Mouse (Mus musculus) liver, embryonic 11.5 days (tissue): ENCODE data around the gene Rb1. TPM values are rescaled to one million over a fixed set of nuclear protein-coding genes. Genes with fewer than 3 reads are reported as not detected.
A peak's percentile ranks its signal among the peaks of the same experiment; 100 is the strongest.

Experiments
- ATAC-seq: fragments of 200-750 bp; cut with Nextera tagmentation; replicated peaks from 2 replicates; pipeline ENCODE4 v1.8.0; 2017; ENCODE audit warnings: moderate number of reproducible peaks, mild to moderate bottlenecking, moderate TSS enrichment, moderate library complexity; ENCODE audit not compliant: low FRiP score
- DNase-seq: peaks from one replicate; pipeline ENCODE4 v3.0.0-alpha.2; 2017; ENCODE audit warnings: low spot score
- H3K27ac ChIP-seq: fragments of 300-500 bp; sonication (generic); 2 replicates; pipeline ENCODE4 v1.5.1; 2014; ENCODE audit warnings: mild to moderate bottlenecking, low read depth, low read length, control low read depth
- H3K27me3 ChIP-seq: fragments of 300-500 bp; sonication (generic); replicated peaks from 2 replicates; pipeline ENCODE4 v1.6.1; 2014; ENCODE audit warnings: low read length, mixed read lengths; ENCODE audit not compliant: control insufficient read depth, insufficient read depth
- H3K36me3 ChIP-seq: fragments of 300-500 bp; sonication (generic); 2 replicates; pipeline ENCODE4 v1.6.1; 2014; ENCODE audit warnings: mild to moderate bottlenecking, low read length, moderate library complexity, mixed read lengths; ENCODE audit not compliant: control insufficient read depth, insufficient read depth
- H3K4me1 ChIP-seq: fragments of 300-500 bp; sonication (generic); replicated peaks from 2 replicates; pipeline ENCODE4 v1.6.1; 2014; ENCODE audit warnings: low read length, mixed read lengths; ENCODE audit not compliant: control insufficient read depth, insufficient read depth
- H3K4me2 ChIP-seq: fragments of 300-500 bp; sonication (generic); 2 replicates; pipeline ENCODE4 v1.6.1; 2014; ENCODE audit warnings: mild to moderate bottlenecking, control low read depth, moderate library complexity
- H3K4me3 ChIP-seq: fragments of 300-500 bp; sonication (generic); 2 replicates; pipeline ENCODE4 v1.5.1; 2014; ENCODE audit warnings: low read depth, low read length, control low read depth
- H3K9ac ChIP-seq: fragments of 300-500 bp; sonication (generic); 2 replicates; pipeline ENCODE4 v1.6.1; 2014; ENCODE audit warnings: low read depth, low read length, control low read depth
- H3K9me3 ChIP-seq: fragments of 300-500 bp; sonication (generic); 2 replicates; pipeline ENCODE4 v1.6.1; 2016; ENCODE audit warnings: low read length, inconsistent platforms, mixed read lengths; ENCODE audit not compliant: control insufficient read depth
- WGBS: fragments of 180-500 bp; shearing (Covaris S2); extraction: QIAGEN DNeasy Blood & Tissue Kit; methylation state at CpG from one replicate; pipeline ENCODE4 v1.1.7; 2014; 5-methylcytosine and 5-hydroxymethylcytosine counted together
- polyA plus RNA-seq: library from polyadenylated mRNA; unstranded; fragments of >200 nt; fragmentation: Nextera tagmentation; extraction: Ambion mirVana; gene quantifications from 2 replicates; pipeline ENCODE4 v1.2.1, GENCODE M21; 2014

The Rb1 gene
- polyA plus RNA-seq, 1 experiment from 2014 or later, result 22.3 TPM

GRCm38 (mm10) chr14:73368966-73369365, 43.3 kb upstream of the Rb1 start:
- Histone ChIP-seq H3K9me3 (no peaks in the 10 kb centered on the region), H3K4me3 (no peak overlapping the region), H3K27ac (no peak overlapping the region), H3K27me3 (no peaks in the 10 kb centered on the region), H3K4me2 (no peak overlapping the region), H3K4me1 (peaks cover 20% of the 10 kb centered on the region), H3K36me3 (peaks cover 31% of the 10 kb centered on the region), H3K9ac (no peak overlapping the region)
- 89% methylated on average over 13 of the region's 13 CpGs for WGBS
- ATAC-seq (no peak), DNase-seq (no peak)

GRCm38 (mm10) chr14:73368221-73368620, 42.6 kb upstream of the Rb1 start:
- DNase-seq (no peak), ATAC-seq (no peak)
- Histone ChIP-seq H3K4me2 (no peak overlapping the region), H3K4me1 (peaks cover 18% of the 10 kb centered on the region), H3K27me3 (no peaks in the 10 kb centered on the region), H3K4me3 (no peak overlapping the region), H3K9ac (no peak overlapping the region), H3K9me3 (no peaks in the 10 kb centered on the region), H3K36me3 (peaks cover 38% of the 10 kb centered on the region), H3K27ac (no peak overlapping the region)
- 85% methylated on average over 13 of the region's 13 CpGs for WGBS

GRCm38 (mm10) chr14:73366278-73366677, 40.7 kb upstream of the Rb1 start:
- DNase-seq, result no peak
- Histone ChIP-seq H3K27ac (no peak overlapping the region), H3K4me2 (no peak overlapping the region), H3K9me3 (no peaks in the 10 kb centered on the region), H3K36me3 (peaks cover 47% of the 10 kb centered on the region), H3K4me1 (peaks cover 16% of the 10 kb centered on the region), H3K9ac (no peak overlapping the region), H3K4me3 (no peak overlapping the region), H3K27me3 (no peaks in the 10 kb centered on the region)
- 93% methylated on average over 11 of the region's 11 CpGs for WGBS
- ATAC-seq, result no peak

- H3K27me3 ChIP-seq, result no peaks in the 10 kb centered on the region
- H3K4me1 ChIP-seq, result no peaks in the 10 kb centered on the region
- H3K9me3 ChIP-seq, result no peaks in the 10 kb centered on the region
- WGBS, result 94% methylated on average over 11 of the region's 11 CpGs
- no peak overlapping the region for H3K9ac ChIP-seq
- ATAC-seq (no peak), DNase-seq (no peak)
- H3K4me3 ChIP-seq, result no peak overlapping the region
- no peak overlapping the region for H3K4me2 ChIP-seq
- H3K27ac ChIP-seq, result no peak overlapping the region
- H3K36me3 ChIP-seq, result peaks cover 66% of the 10 kb centered on the region
Observed at GRCm38 (mm10) chr14:73363782-73364181, 38.2 kb upstream of the Rb1 start.

GRCm38 (mm10) chr14:73354700-73355099, 29.1 kb upstream of the Rb1 start:
- no peak overlapping the region for H3K9ac ChIP-seq
- no peak overlapping the region for H3K4me2 ChIP-seq
- 84% methylated on average over 8 of the region's 8 CpGs for WGBS
- H3K9me3 ChIP-seq, result no peaks in the 10 kb centered on the region
- no peak overlapping the region for H3K4me3 ChIP-seq
- H3K36me3 ChIP-seq, result peaks cover 17% of the 10 kb centered on the region
- no peak for DNase-seq
- H3K4me1 ChIP-seq, result no peaks in the 10 kb centered on the region
- H3K27me3 ChIP-seq, result no peaks in the 10 kb centered on the region
- no peak overlapping the region for H3K27ac ChIP-seq
- ATAC-seq, result no peak

- 86% methylated on average over 5 of the region's 5 CpGs for WGBS
- H3K9ac ChIP-seq, result no peak overlapping the region
- H3K27me3 ChIP-seq, result no peaks in the 10 kb centered on the region
- H3K36me3 ChIP-seq, result no peaks in the 10 kb centered on the region
- no peak overlapping the region for H3K27ac ChIP-seq
- no peak overlapping the region for H3K4me3 ChIP-seq
- no peak overlapping the region for H3K4me2 ChIP-seq
- H3K4me1 ChIP-seq, result no peaks in the 10 kb centered on the region
- DNase-seq (no peak), ATAC-seq (no peak)
- H3K9me3 ChIP-seq, result no peaks in the 10 kb centered on the region
Observed at GRCm38 (mm10) chr14:73351118-73351517, 25.5 kb upstream of the Rb1 start.

- H3K4me2 ChIP-seq, result no peak overlapping the region
- WGBS, result 44% methylated on average over 1 of the region's 1 CpGs
- no peaks in the 10 kb centered on the region for H3K27me3 ChIP-seq
- no peaks in the 10 kb centered on the region for H3K9me3 ChIP-seq
- no peak overlapping the region for H3K4me3 ChIP-seq
- no peaks in the 10 kb centered on the region for H3K4me1 ChIP-seq
- no peak overlapping the region for H3K27ac ChIP-seq
- no peaks in the 10 kb centered on the region for H3K36me3 ChIP-seq
- ATAC-seq (no peak), DNase-seq (no peak)
- H3K9ac ChIP-seq, result no peak overlapping the region
Observed at GRCm38 (mm10) chr14:73350029-73350428, 24.4 kb upstream of the Rb1 start.

- 62% methylated on average over 7 of the region's 7 CpGs for WGBS
- DNase-seq, result no peak
- Histone ChIP-seq H3K9ac (no peak overlapping the region), H3K27ac (no peak overlapping the region), H3K36me3 (no peaks in the 10 kb centered on the region), H3K27me3 (no peaks in the 10 kb centered on the region), H3K4me1 (no peaks in the 10 kb centered on the region), H3K9me3 (no peaks in the 10 kb centered on the region), H3K4me3 (no peak overlapping the region), H3K4me2 (no peak overlapping the region)
- ATAC-seq, result peak; percentile 20; the same call in 1 of the 2 replicates
Observed at GRCm38 (mm10) chr14:73349061-73349670, 23.5 kb upstream of the Rb1 start.

- Histone ChIP-seq H3K27me3 (no peaks in the 10 kb centered on the region), H3K4me2 (no peak overlapping the region), H3K36me3 (no peaks in the 10 kb centered on the region), H3K9ac (no peak overlapping the region), H3K4me3 (no peak overlapping the region), H3K4me1 (no peaks in the 10 kb centered on the region), H3K27ac (no peak overlapping the region), H3K9me3 (no peaks in the 10 kb centered on the region)
- DNase-seq (no peak), ATAC-seq (0 out of 2 replicates have a peak, but pooled peaks have one; percentile 57)
- WGBS, result 56% methylated on average over 9 of the region's 9 CpGs
Observed at GRCm38 (mm10) chr14:73347302-73347701, 21.7 kb upstream of the Rb1 start.
